Mouse (Mus musculus): ENCODE measurements around the gene Macf1.

DNA sequence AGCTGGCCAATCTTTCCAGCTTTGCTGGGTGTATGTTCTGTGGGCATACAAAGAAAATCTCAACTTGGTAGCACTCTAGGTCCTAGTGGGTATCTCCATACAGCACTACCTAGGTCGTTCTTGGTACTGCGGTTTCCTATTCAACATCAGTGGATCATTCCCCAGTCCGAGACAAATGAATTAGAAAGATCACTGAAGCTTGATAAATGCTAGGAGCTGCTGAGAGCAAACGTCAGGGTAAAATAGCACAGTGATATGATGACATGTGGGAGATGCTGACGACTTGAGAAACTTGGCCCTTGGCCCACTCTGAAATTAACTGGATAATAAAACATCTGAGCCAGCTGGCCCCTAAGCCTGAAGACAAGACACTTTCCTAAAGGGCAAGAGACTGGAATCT is 78.2 kb downstream of the Macf1 start:
- TF ChIP-seq CTCF (IDR thresholded peaks at IDR 0.05; ENCODE audit: control insufficient read depth, insufficient read depth, insufficient read length) (no peak), FOSL1 (IDR thresholded peaks at IDR 0.05; ENCODE audit: insufficient read depth, low read length, poor library complexity, severe bottlenecking) (no peak), MYOG (IDR thresholded peaks at IDR 0.05; ENCODE audit: control insufficient read depth, extremely low read depth, insufficient read length) (no peak)
